Mouse (Mus musculus) hindbrain, embryonic 16.5 days (tissue): ENCODE results near the gene Slc9a3r1. TPM values are rescaled to one million over a fixed set of nuclear protein-coding genes. Genes with fewer than 3 reads are reported as not detected.

Source experiments
- ATAC-seq: fragments of 200-750 bp; cut with Nextera tagmentation; 2 replicates; pipeline ENCODE4 v1.8.0; 2017; ENCODE audit warnings: moderate TSS enrichment, moderate library complexity
- H3K27ac ChIP-seq: fragments of 300-500 bp; sonication (generic); 2 replicates; pipeline ENCODE4 v1.5.1; 2014; ENCODE audit warnings: low read depth, mild to moderate bottlenecking, control low read depth, low read length, moderate library complexity
- H3K27me3 ChIP-seq: fragments of 300-500 bp; sonication (generic); replicated peaks from 2 replicates; pipeline ENCODE4 v1.6.1; 2014; ENCODE audit warnings: low read length; ENCODE audit not compliant: control insufficient read depth, insufficient read depth
- H3K36me3 ChIP-seq: fragments of 300-500 bp; sonication (generic); 2 replicates; pipeline ENCODE4 v1.6.1; 2014; ENCODE audit warnings: mild to moderate bottlenecking, low read length, moderate library complexity, mixed read lengths; ENCODE audit not compliant: control insufficient read depth, insufficient read depth
- H3K4me1 ChIP-seq: fragments of 300-500 bp; sonication (generic); 2 replicates; pipeline ENCODE4 v1.6.1; 2014; ENCODE audit warnings: low read depth, low read length; ENCODE audit not compliant: control insufficient read depth, insufficient read depth
- H3K4me2 ChIP-seq: fragments of 300-500 bp; sonication (generic); 2 replicates; pipeline ENCODE4 v1.6.1; 2014; ENCODE audit warnings: mild to moderate bottlenecking, low read length, control low read depth, moderate library complexity
- H3K4me3 ChIP-seq: fragments of 300-500 bp; sonication (generic); 2 replicates; pipeline ENCODE4 v1.5.1; 2014; ENCODE audit warnings: mild to moderate bottlenecking, low read length, control low read depth, moderate library complexity
- H3K9ac ChIP-seq: fragments of 300-500 bp; sonication (generic); 2 replicates; pipeline ENCODE4 v1.6.1; 2014; ENCODE audit warnings: low read depth, mild to moderate bottlenecking, control low read depth, low read length, moderate library complexity
- H3K9me3 ChIP-seq: fragments of 300-500 bp; sonication (generic); 2 replicates; pipeline ENCODE4 v1.6.1; 2014; ENCODE audit warnings: mild to moderate bottlenecking, low read length, moderate library complexity; ENCODE audit not compliant: control insufficient read depth
- WGBS: fragments of 180-500 bp; shearing (Covaris S2); extraction: QIAGEN DNeasy Blood & Tissue Kit; methylation state at CpG from one replicate; pipeline ENCODE4 v1.1.7; 2014; 5-methylcytosine and 5-hydroxymethylcytosine counted together
- polyA plus RNA-seq: library from polyadenylated mRNA; unstranded; fragments of >200 nt; fragmentation: Nextera tagmentation; extraction: Ambion mirVana; gene quantifications from 2 replicates; pipeline ENCODE4 v1.2.1, GENCODE M21; 2015

Slc9a3r1 gene
- polyA plus RNA-seq, 1 experiment from 2014 or later, result 93.4 TPM

DNA sequence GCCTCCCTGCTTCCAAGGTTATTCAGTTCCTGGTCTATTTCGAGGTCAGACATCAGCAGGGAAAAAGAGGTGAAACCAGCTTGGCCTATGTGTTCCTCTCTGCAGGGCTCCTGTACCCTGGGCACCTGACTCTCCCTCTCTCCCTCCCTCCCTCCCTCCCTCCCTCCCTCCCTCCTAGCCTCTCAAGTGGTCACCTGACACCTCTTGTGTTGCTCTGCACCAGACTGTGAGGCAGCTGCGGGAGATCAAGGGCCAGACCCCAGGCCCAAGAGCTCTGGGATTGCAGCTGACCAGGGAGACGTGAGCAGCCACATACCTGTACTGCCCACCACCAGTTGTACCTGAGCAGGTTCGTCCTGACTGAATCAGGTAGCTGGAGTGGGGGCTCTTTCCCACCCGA, 52.0 kb downstream of the Slc9a3r1 start:
- H3K4me3 ChIP-seq, result no peak overlapping the region
- peaks cover 16% of the 10 kb centered on the region for H3K4me1 ChIP-seq
- 59% methylated on average over 5 of the region's 5 CpGs for WGBS
- H3K4me2 ChIP-seq, result no peak overlapping the region
- no peaks in the 10 kb centered on the region for H3K36me3 ChIP-seq
- no peak overlapping the region for H3K27ac ChIP-seq
- no peaks in the 10 kb centered on the region for H3K27me3 ChIP-seq
- no peaks in the 10 kb centered on the region for H3K9me3 ChIP-seq
- H3K9ac ChIP-seq, result no peak overlapping the region
- ATAC-seq, result no peak

DNA sequence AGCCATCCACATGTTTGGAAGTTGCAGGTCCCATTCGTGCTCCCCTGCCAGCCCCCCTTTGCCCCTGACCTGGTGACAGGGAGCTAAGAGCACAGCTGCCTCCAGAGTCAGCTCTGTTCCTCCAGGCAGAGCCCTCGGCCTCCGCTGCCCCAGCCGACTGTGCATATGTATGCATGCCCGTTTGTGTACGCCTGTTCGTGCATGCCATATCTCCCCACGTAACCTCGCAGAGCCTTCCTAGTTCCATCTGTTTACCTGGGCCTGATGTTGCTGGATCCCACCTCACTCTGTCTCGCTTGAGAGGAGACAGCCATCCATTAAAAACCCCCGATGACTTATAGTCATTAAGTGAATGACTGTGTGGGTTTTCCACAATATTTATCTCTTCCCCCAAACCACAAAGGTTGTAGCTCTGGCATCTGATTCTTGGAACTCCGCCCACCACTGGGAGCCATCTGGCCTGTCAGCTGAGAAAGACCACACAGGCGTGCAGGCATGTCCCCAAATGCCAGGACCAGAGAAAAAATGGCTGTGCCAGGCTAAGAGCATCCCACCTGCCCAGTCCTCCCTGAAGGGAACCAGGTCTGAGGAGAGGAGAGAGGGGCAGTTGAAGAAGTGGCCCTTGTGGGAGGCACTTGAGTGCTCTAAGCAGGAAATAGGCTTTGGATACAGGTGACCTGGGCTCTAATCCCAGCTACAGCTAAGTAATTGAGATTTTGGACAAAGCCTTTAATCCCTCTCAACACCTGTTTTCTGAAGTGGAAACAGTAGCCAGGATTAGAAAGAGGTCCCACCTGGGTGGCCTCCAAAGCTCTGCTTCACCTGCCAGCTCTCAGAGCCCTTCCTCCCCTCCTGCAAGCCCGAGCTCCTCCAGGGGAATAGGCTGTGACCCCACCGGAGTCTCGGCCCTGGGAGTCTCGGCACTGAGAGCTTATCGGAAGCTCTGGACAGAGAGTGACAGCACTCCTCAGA, 54.6 kb downstream of the Slc9a3r1 start:
- ATAC-seq, result peak; percentile 71
- H3K9ac ChIP-seq, result peak overlapping the region; percentile 33; the same call in 1 of the 2 replicates
- WGBS, result 43% methylated on average over 18 of the region's 18 CpGs

DNA sequence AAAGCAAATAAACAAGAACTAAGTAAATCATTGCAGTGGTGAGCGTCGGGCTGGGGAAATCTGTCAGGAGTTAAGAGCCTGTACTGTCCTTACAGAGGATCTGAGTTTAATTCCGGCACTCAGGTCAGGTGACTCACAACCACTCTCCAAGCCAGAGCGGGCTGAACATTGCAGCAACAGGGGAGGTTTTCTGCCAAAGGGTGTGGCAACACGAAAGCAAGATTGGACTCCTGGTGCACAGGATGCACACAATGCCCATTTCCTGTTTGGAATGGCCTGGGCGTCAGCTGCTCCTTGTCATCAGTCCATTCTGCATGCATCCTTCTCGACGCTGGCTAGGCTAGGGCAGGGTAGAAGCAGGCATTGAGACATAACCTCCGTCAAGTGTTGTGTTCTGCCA, 56.1 kb downstream of the Slc9a3r1 start:
- H3K9ac ChIP-seq, result no peak overlapping the region
- H3K4me3 ChIP-seq, result no peak overlapping the region
- no peaks in the 10 kb centered on the region for H3K27me3 ChIP-seq
- 86% methylated on average over 9 of the region's 9 CpGs for WGBS
- peaks cover 25% of the 10 kb centered on the region for H3K4me1 ChIP-seq
- no peak for ATAC-seq
- no peak overlapping the region for H3K27ac ChIP-seq
- no peaks in the 10 kb centered on the region for H3K9me3 ChIP-seq
- no peak overlapping the region for H3K4me2 ChIP-seq
- H3K36me3 ChIP-seq, result no peaks in the 10 kb centered on the region

More for the DNA sequence above, 54.6 kb downstream of the Slc9a3r1 start:
- peak overlapping the region; percentile 64 for H3K27ac ChIP-seq
- H3K4me2 ChIP-seq, result no peak overlapping the region
- no peaks in the 10 kb centered on the region for H3K36me3 ChIP-seq
- no peak overlapping the region for H3K4me3 ChIP-seq
- H3K9me3 ChIP-seq, result no peaks in the 10 kb centered on the region
- H3K27me3 ChIP-seq, result no peaks in the 10 kb centered on the region
- H3K4me1 ChIP-seq, result peaks cover 23% of the 10 kb centered on the region

DNA sequence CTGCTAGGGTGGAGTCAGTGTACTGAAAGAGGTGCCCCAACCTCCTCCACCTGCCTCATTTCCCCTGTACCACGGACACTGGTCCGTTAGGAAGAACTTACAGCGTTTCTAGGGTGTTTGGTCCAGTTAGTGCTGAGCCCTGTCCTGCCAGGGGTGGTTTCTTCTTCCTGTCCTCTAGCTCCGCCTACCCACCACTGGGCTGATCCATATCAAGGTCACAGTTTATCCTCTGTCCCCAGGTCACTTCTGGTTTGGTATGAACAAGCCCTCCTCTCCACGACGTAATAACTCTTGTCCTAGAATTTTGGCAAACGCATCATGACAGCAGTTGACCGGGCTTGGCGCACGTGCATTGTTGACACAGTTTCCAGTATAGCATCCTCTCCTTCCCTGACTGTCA, 56.5 kb downstream of the Slc9a3r1 start:
- ATAC-seq, result no peak
- Histone ChIP-seq H3K36me3 (no peaks in the 10 kb centered on the region), H3K9me3 (no peaks in the 10 kb centered on the region), H3K4me3 (no peak overlapping the region), H3K4me1 (peaks cover 25% of the 10 kb centered on the region), H3K9ac (no peak overlapping the region), H3K27ac (no peak overlapping the region), H3K4me2 (no peak overlapping the region), H3K27me3 (no peaks in the 10 kb centered on the region)
- WGBS, result 92% methylated on average over 10 of the region's 10 CpGs

DNA sequence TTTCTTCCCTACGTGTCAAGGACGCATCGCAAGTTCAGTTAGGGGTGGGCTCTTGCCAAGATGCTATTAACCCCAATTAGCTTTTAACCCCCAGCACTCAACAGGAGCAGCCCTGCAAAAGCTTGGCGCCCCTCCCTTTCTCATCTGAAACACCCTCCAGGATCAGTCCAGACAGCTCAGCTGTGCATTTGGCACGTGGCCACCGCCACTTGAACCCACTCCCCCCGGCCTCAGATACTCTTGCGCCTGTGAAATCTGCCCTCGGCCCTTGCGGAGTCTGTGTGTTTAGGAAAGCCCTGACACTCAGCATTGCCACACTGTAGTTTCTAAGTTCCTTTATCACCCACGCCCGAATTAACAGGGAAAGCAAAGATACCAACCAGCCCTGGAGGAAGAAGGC, 58.9 kb downstream of the Slc9a3r1 start:
- H3K4me2 ChIP-seq, result no peak overlapping the region
- peaks cover 42% of the 10 kb centered on the region for H3K4me1 ChIP-seq
- H3K4me3 ChIP-seq, result no peak overlapping the region
- no peak overlapping the region for H3K9ac ChIP-seq
- WGBS, result 44% methylated on average over 12 of the region's 12 CpGs
- ATAC-seq, result no peak
- H3K27me3 ChIP-seq, result no peaks in the 10 kb centered on the region
- no peak overlapping the region for H3K27ac ChIP-seq
- no peaks in the 10 kb centered on the region for H3K9me3 ChIP-seq
- no peaks in the 10 kb centered on the region for H3K36me3 ChIP-seq

DNA sequence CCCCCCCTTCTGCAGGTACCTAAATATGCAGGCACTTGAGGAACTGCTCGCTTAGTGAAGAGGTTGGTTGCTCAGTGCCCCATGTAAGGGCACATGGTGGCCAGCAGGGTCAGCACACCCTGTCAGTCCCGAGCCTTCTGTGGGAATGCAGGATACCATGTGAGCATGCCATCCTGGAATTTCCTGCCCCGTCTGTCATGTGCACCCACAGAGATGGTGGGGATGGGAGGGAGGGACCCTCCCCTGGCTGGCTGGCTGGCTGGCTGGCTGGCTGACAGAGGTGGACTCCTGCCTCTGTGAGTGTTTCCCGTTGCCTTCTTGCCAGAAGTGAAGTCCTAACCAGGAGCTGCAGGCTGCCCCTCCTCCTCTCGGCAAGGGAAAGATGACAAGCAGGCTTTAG, 59.4 kb downstream of the Slc9a3r1 start:
- 39% methylated on average over 5 of the region's 5 CpGs for WGBS
- H3K9ac ChIP-seq, result 0 out of 2 replicates have a peak overlapping the region, but pooled peaks have one; percentile 15
- no peaks in the 10 kb centered on the region for H3K36me3 ChIP-seq

DNA sequence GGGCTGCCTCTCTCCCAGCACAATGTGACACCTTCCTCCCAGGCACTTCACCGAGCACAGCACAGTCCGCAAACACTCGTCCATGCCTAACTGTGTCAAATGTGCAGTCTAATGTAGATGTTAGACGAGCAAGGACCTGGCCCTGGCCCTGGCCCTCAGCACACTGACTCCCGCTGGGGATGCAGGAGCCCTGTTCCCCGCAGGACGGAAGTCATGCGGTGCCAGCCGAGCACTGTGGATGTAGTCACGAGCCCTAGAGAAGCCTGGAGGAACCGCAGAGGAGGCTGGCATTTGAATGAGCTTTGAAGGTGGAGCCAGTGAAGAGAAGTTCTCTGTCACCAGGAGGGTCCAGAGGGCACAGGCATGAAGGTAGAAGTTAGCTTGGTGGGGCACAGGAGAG, 60.3 kb downstream of the Slc9a3r1 start:
- H3K4me2 ChIP-seq, result no peak overlapping the region
- no peak overlapping the region for H3K4me3 ChIP-seq
- H3K27ac ChIP-seq, result no peak overlapping the region
- no peak for ATAC-seq
- H3K9ac ChIP-seq, result no peak overlapping the region
- H3K4me1 ChIP-seq, result peaks cover 37% of the 10 kb centered on the region
- H3K9me3 ChIP-seq, result no peaks in the 10 kb centered on the region
- no peaks in the 10 kb centered on the region for H3K27me3 ChIP-seq
- no peaks in the 10 kb centered on the region for H3K36me3 ChIP-seq
- WGBS, result 66% methylated on average over 11 of the region's 11 CpGs

More for the DNA sequence above, 59.4 kb downstream of the Slc9a3r1 start:
- H3K9me3 ChIP-seq, result no peaks in the 10 kb centered on the region
- H3K4me3 ChIP-seq, result no peak overlapping the region
- no peak overlapping the region for H3K27ac ChIP-seq
- ATAC-seq, result no peak
- H3K4me1 ChIP-seq, result peaks cover 42% of the 10 kb centered on the region
- no peak overlapping the region for H3K4me2 ChIP-seq
- no peaks in the 10 kb centered on the region for H3K27me3 ChIP-seq

DNA sequence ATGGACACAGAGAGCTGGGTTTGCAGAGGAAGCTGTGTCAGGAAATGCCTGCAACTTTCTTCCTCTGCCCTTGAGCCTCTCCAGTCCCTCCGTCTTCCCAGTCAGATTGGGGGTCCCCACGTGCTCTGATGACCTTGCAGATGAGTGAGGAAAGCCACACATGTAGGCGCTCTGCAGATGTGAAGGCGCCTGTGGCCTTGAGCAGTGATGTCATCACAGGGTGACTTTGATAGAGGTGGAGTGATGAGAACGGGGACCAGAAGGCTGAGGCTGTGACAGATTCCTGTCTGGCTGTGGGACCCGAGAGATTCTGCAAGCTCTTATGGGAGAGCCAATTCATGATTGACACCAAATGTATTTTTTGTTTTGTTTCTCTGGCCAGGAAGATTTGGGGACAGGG, 60.7 kb downstream of the Slc9a3r1 start:
- Histone ChIP-seq H3K9ac (no peak overlapping the region), H3K4me1 (peaks cover 37% of the 10 kb centered on the region), H3K4me3 (no peak overlapping the region), H3K9me3 (no peaks in the 10 kb centered on the region), H3K4me2 (no peak overlapping the region), H3K27ac (no peak overlapping the region), H3K27me3 (no peaks in the 10 kb centered on the region), H3K36me3 (no peaks in the 10 kb centered on the region)
- WGBS, result 79% methylated on average over 6 of the region's 6 CpGs
- ATAC-seq, result no peak

DNA sequence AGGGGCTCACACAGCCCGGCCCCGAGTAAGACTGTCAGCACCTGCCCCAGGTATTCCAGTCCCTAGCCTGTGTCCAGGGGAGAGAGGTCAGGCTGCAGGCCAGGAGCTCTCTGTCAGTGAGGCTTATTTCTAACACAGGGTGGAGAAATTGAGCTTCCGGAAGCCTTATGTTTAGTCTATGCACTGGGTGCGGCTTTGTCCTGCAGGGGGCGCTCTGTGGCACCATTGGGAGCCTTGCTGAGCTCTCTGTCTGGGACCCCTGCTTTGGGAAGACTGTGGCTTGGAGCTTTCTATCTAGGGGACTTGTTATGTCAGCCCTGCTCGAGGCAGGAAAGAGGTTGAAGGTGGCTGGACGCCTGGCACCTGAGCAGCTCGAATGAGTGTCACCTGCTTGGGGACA, 61.7 kb downstream of the Slc9a3r1 start:
- no peak for ATAC-seq
- Histone ChIP-seq H3K4me2 (no peak overlapping the region), H3K27ac (no peak overlapping the region), H3K27me3 (no peaks in the 10 kb centered on the region), H3K9ac (no peak overlapping the region), H3K36me3 (no peaks in the 10 kb centered on the region), H3K4me3 (no peak overlapping the region), H3K9me3 (no peaks in the 10 kb centered on the region), H3K4me1 (peaks cover 37% of the 10 kb centered on the region)
- 38% methylated on average over 8 of the region's 8 CpGs for WGBS
